Mouse (Mus musculus): ENCODE data around the gene Sin3b. TPM values are rescaled to one million over a fixed set of nuclear protein-coding genes. Genes with fewer than 3 reads are reported as not detected.
A peak's percentile ranks its signal among the peaks of the same experiment; 100 is the strongest.
"Not testable (repeated sequence)": the region's sequence is repeated elsewhere in the genome, so short reads cannot be mapped to it uniquely, and the experiment has no call there.

Sin3b gene
- polyA plus RNA-seq, 1 experiment from 2014 or later, result 191 TPM

DNA sequence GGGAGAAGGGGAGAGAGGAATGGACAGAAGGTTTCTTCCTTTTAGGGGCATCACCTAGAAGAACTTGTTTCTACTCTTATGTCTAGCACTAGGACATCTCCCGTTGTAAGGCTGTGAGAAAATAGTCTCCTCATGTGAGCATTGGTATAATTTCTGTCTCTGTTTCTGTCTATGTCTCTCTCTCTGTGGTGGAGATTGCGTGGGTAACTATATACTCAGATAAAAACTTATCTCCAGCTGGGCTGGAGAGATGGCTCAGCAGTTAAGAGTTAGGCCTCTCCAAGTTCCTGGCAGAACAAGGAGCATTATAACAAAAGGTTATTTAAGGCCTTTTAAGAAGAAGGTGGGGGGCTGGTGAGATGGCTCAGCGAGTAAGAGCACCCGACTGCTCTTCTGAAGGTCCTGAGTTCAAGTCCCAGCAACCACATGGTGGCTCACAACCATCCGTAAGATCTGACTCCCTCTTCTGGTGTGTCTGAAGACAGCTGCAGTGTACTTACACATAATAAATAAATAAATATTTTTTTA is 39.4 kb upstream of the Sin3b start:
- DNase-seq (ENCODE audit: low spot score); H3K9me3 ChIP-seq (ENCODE audit: control insufficient read depth, low read length); ATAC-seq (replicated peaks; ENCODE audit: low FRiP score, low TSS enrichment, low read depth); H3K4me1 ChIP-seq (replicated peaks; ENCODE audit: control insufficient read depth, insufficient read depth, low read length); H3K4me2 ChIP-seq (ENCODE audit: low read length); H3K9ac ChIP-seq (ENCODE audit: low read length); H3K36me3 ChIP-seq (ENCODE audit: control insufficient read depth, insufficient read depth, low read length); H3K27me3 ChIP-seq (replicated peaks; ENCODE audit: control insufficient read depth, insufficient read depth, low read length); H3K4me3 ChIP-seq (ENCODE audit: low read depth, low read length): not testable (repeated sequence)
- WGBS, result 93% methylated on average over 5 of the region's 5 CpGs
- H3K27ac ChIP-seq (ENCODE audit: low read depth), result peak overlapping the region; percentile 7; the same call in 1 of the 2 replicates

GRCm38 (mm10) chr8:72698349-72698926 is 24.6 kb upstream of the Sin3b start:
- H3K27ac ChIP-seq (ENCODE audit: low read depth), result no peak overlapping the region
- no peak; the same call in 1 of the 2 replicates for ATAC-seq (replicated peaks; ENCODE audit: low FRiP score, low TSS enrichment, low read depth)
- H3K9me3 ChIP-seq (ENCODE audit: control insufficient read depth, low read length), result no peaks in the 10 kb centered on the region
- H3K4me3 ChIP-seq (ENCODE audit: low read depth, low read length), result no peak overlapping the region
- no peaks in the 10 kb centered on the region for H3K27me3 ChIP-seq (replicated peaks; ENCODE audit: control insufficient read depth, insufficient read depth, low read length)
- no peaks in the 10 kb centered on the region for H3K4me1 ChIP-seq (replicated peaks; ENCODE audit: control insufficient read depth, insufficient read depth, low read length)
- H3K9ac ChIP-seq (ENCODE audit: low read length), result no peak overlapping the region
- WGBS, result 87% methylated on average over 2 of the region's 2 CpGs
- no peak overlapping the region for H3K4me2 ChIP-seq (ENCODE audit: low read length)
- no peak for DNase-seq (ENCODE audit: low spot score)
- no peaks in the 10 kb centered on the region for H3K36me3 ChIP-seq (ENCODE audit: control insufficient read depth, insufficient read depth, low read length)

- no peaks in the 10 kb centered on the region for H3K27me3 ChIP-seq (replicated peaks; ENCODE audit: control insufficient read depth, insufficient read depth, low read length)
- ATAC-seq (replicated peaks; ENCODE audit: low FRiP score, low TSS enrichment, low read depth), result no peak
- H3K9ac ChIP-seq (ENCODE audit: low read length), result no peak overlapping the region
- H3K4me3 ChIP-seq (ENCODE audit: low read depth, low read length), result no peak overlapping the region
- H3K4me1 ChIP-seq (replicated peaks; ENCODE audit: control insufficient read depth, insufficient read depth, low read length), result no peaks in the 10 kb centered on the region
- 65% methylated on average over 6 of the region's 6 CpGs for WGBS
- no peak for DNase-seq (ENCODE audit: low spot score)
- H3K27ac ChIP-seq (ENCODE audit: low read depth), result no peak overlapping the region
- H3K9me3 ChIP-seq (ENCODE audit: control insufficient read depth, low read length), result no peaks in the 10 kb centered on the region
- no peaks in the 10 kb centered on the region for H3K36me3 ChIP-seq (ENCODE audit: control insufficient read depth, insufficient read depth, low read length)
- H3K4me2 ChIP-seq (ENCODE audit: low read length), result no peak overlapping the region
Observed at GRCm38 (mm10) chr8:72712569-72712968, 10.5 kb upstream of the Sin3b start.

GRCm38 (mm10) chr8:72716594-72716993 is 6.5 kb upstream of the Sin3b start:
- no peak overlapping the region for H3K27ac ChIP-seq (ENCODE audit: low read depth)
- H3K9me3 ChIP-seq (ENCODE audit: control insufficient read depth, low read length), result no peaks in the 10 kb centered on the region
- H3K4me3 ChIP-seq (ENCODE audit: low read depth, low read length), result no peak overlapping the region
- 72% methylated on average over 5 of the region's 5 CpGs for WGBS
- no peak overlapping the region for H3K9ac ChIP-seq (ENCODE audit: low read length)
- ATAC-seq (replicated peaks; ENCODE audit: low FRiP score, low TSS enrichment, low read depth) (no peak), DNase-seq (ENCODE audit: low spot score) (no peak)
- no peaks in the 10 kb centered on the region for H3K4me1 ChIP-seq (replicated peaks; ENCODE audit: control insufficient read depth, insufficient read depth, low read length)
- no peaks in the 10 kb centered on the region for H3K36me3 ChIP-seq (ENCODE audit: control insufficient read depth, insufficient read depth, low read length)
- H3K27me3 ChIP-seq (replicated peaks; ENCODE audit: control insufficient read depth, insufficient read depth, low read length), result no peaks in the 10 kb centered on the region
- no peak overlapping the region for H3K4me2 ChIP-seq (ENCODE audit: low read length)

GRCm38 (mm10) chr8:72720541-72720940 is 2.5 kb upstream of the Sin3b start:
- 44% methylated on average over 1 of the region's 1 CpGs for WGBS
- H3K4me2 ChIP-seq (ENCODE audit: low read length), result no peak overlapping the region
- H3K9me3 ChIP-seq (ENCODE audit: control insufficient read depth, low read length), result no peaks in the 10 kb centered on the region
- H3K27me3 ChIP-seq (replicated peaks; ENCODE audit: control insufficient read depth, insufficient read depth, low read length), result no peaks in the 10 kb centered on the region
- H3K4me3 ChIP-seq (ENCODE audit: low read depth, low read length), result no peak overlapping the region
- DNase-seq (ENCODE audit: low spot score) (no peak), ATAC-seq (replicated peaks; ENCODE audit: low FRiP score, low TSS enrichment, low read depth) (no peak)
- H3K9ac ChIP-seq (ENCODE audit: low read length), result no peak overlapping the region
- peaks cover 4% of the 10 kb centered on the region; the same call in 1 of the 2 replicates for H3K4me1 ChIP-seq (replicated peaks; ENCODE audit: control insufficient read depth, insufficient read depth, low read length)
- H3K36me3 ChIP-seq (ENCODE audit: control insufficient read depth, insufficient read depth, low read length), result peaks cover 10% of the 10 kb centered on the region
- H3K27ac ChIP-seq (ENCODE audit: low read depth), result no peak overlapping the region

DNA sequence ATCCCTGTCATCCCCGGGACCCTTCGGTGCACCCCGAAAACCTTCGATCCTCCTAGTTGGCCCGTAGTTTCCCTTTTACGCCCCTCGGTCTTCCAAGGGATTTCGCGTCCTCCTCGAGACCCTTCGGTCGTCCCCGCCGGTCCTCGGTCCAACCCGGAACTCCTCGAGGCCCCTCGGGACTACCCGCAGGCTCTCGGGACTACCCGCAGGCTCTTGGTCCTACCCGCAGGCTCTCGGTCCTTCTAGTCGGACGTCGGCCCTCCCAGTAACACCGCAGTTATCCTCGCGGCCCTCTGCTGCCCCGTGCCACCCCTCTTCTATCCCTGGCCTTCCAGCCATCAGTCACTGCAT is 541 bp downstream of the Sin3b start:
- peaks cover 41% of the 10 kb centered on the region for H3K36me3 ChIP-seq (ENCODE audit: control insufficient read depth, insufficient read depth, low read length)
- DNase-seq (ENCODE audit: low spot score), result peak; percentile 67
- no peaks in the 10 kb centered on the region for H3K9me3 ChIP-seq (ENCODE audit: control insufficient read depth, low read length)
- H3K4me1 ChIP-seq (replicated peaks; ENCODE audit: control insufficient read depth, insufficient read depth, low read length), result peaks cover 4% of the 10 kb centered on the region; the same call in 1 of the 2 replicates
- peak; percentile 37 for ATAC-seq (replicated peaks; ENCODE audit: low FRiP score, low TSS enrichment, low read depth)
- H3K4me3 ChIP-seq (ENCODE audit: low read depth, low read length), result peak overlapping the region; percentile 82
- peak overlapping the region; percentile 65 for H3K4me2 ChIP-seq (ENCODE audit: low read length)
- under 1% methylated on average over 30 of the region's 30 CpGs for WGBS
- H3K27ac ChIP-seq (ENCODE audit: low read depth), result no peak overlapping the region
- H3K9ac ChIP-seq (ENCODE audit: low read length), result peak overlapping the region; percentile 94
- H3K27me3 ChIP-seq (replicated peaks; ENCODE audit: control insufficient read depth, insufficient read depth, low read length), result no peaks in the 10 kb centered on the region

- Histone ChIP-seq H3K4me1 (replicated peaks; ENCODE audit: control insufficient read depth, insufficient read depth, low read length) (peaks cover 4% of the 10 kb centered on the region; the same call in 1 of the 2 replicates), H3K9me3 (ENCODE audit: control insufficient read depth, low read length) (no peaks in the 10 kb centered on the region), H3K27ac (ENCODE audit: low read depth) (no peak overlapping the region), H3K4me2 (ENCODE audit: low read length) (no peak overlapping the region), H3K9ac (ENCODE audit: low read length) (no peak overlapping the region), H3K4me3 (ENCODE audit: low read depth, low read length) (no peak overlapping the region), H3K27me3 (replicated peaks; ENCODE audit: control insufficient read depth, insufficient read depth, low read length) (no peaks in the 10 kb centered on the region), H3K36me3 (ENCODE audit: control insufficient read depth, insufficient read depth, low read length) (peaks cover 88% of the 10 kb centered on the region)
- no peak for ATAC-seq (replicated peaks; ENCODE audit: low FRiP score, low TSS enrichment, low read depth)
- 88% methylated on average over 1 of the region's 1 CpGs for WGBS
- DNase-seq (ENCODE audit: low spot score), result no peak
Observed at GRCm38 (mm10) chr8:72728636-72729035, 5.6 kb downstream of the Sin3b start.

DNA sequence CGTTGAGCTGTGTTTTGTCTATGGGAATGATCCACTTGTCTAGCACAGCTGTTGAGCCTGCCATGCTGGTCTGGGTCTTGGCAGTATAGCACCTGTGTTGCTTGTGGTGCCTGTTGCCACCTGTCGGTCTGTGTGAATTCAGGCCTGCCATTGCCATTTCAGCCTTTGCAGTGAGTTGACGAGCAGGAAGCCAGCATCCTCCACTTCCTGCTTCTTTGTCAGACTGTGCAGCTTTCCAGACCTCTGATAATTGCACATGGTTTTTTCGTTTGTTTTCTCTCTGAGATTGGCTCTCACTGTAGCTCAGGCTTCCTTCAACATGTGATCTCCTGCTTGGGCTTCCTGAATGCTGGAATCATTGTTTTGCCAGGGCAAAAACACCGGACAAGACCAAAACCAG is 11.9 kb downstream of the Sin3b start:
- peaks cover 96% of the 10 kb centered on the region for H3K36me3 ChIP-seq (ENCODE audit: control insufficient read depth, insufficient read depth, low read length)
- no peaks in the 10 kb centered on the region for H3K9me3 ChIP-seq (ENCODE audit: control insufficient read depth, low read length)
- H3K4me3 ChIP-seq (ENCODE audit: low read depth, low read length), result no peak overlapping the region
- DNase-seq (ENCODE audit: low spot score) (no peak), ATAC-seq (replicated peaks; ENCODE audit: low FRiP score, low TSS enrichment, low read depth) (no peak)
- H3K9ac ChIP-seq (ENCODE audit: low read length), result no peak overlapping the region
- H3K27me3 ChIP-seq (replicated peaks; ENCODE audit: control insufficient read depth, insufficient read depth, low read length), result no peaks in the 10 kb centered on the region
- H3K4me2 ChIP-seq (ENCODE audit: low read length), result no peak overlapping the region
- H3K27ac ChIP-seq (ENCODE audit: low read depth), result no peak overlapping the region
- H3K4me1 ChIP-seq (replicated peaks; ENCODE audit: control insufficient read depth, insufficient read depth, low read length), result no peaks in the 10 kb centered on the region
- 83% methylated on average over 5 of the region's 5 CpGs for WGBS

DNA sequence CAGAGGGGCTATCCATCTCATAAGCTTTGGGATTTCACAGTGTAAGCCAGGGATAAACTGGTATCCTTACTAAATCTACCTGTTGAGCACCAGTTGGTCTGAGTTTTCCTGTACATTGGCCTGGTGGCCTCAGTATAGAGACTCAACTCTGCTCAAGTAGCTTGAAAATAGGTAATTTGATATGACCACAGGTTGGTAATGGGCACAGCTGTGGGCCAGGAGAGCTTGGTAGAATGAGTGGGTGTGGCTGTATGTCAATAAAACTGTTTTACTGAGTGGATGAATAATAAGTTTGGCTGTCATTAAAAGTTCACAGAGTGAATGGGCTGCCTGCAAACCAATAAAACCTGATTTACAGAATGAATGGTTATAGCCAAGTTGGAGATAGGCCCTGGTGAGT is 13.8 kb downstream of the Sin3b start:
- Histone ChIP-seq H3K27me3 (replicated peaks; ENCODE audit: control insufficient read depth, insufficient read depth, low read length) (no peaks in the 10 kb centered on the region), H3K36me3 (ENCODE audit: control insufficient read depth, insufficient read depth, low read length) (peaks cover 87% of the 10 kb centered on the region), H3K4me2 (ENCODE audit: low read length) (no peak overlapping the region), H3K4me3 (ENCODE audit: low read depth, low read length) (no peak overlapping the region), H3K27ac (ENCODE audit: low read depth) (no peak overlapping the region), H3K9ac (ENCODE audit: low read length) (no peak overlapping the region), H3K4me1 (replicated peaks; ENCODE audit: control insufficient read depth, insufficient read depth, low read length) (no peaks in the 10 kb centered on the region), H3K9me3 (ENCODE audit: control insufficient read depth, low read length) (no peaks in the 10 kb centered on the region)
- ATAC-seq (replicated peaks; ENCODE audit: low FRiP score, low TSS enrichment, low read depth) (no peak), DNase-seq (ENCODE audit: low spot score) (no peak)
